Mouse (Mus musculus) small intestine, adult 2 months (tissue): Measurements from ENCODE around the gene Pik3c2a. TPM values are rescaled to one million over a fixed set of nuclear protein-coding genes. Genes with fewer than 3 reads are reported as not detected.
"Not testable (repeated sequence)": the region's sequence is repeated elsewhere in the genome, so short reads cannot be mapped to it uniquely, and the experiment has no call there.

Experiments
- H3K27ac ChIP-seq: fragments of 200-500 bp; 2 replicates; pipeline ENCODE4 v1.5.1; 2012; ENCODE audit warnings: low read depth, low read length, control low read depth, inconsistent platforms; ENCODE audit not compliant: insufficient read depth
- H3K27me3 ChIP-seq: fragments of 200-500 bp; 2 replicates; pipeline ENCODE4 v1.6.1; 2012; ENCODE audit warnings: mild to moderate bottlenecking, moderate library complexity, low read length, inconsistent platforms; ENCODE audit not compliant: control insufficient read depth, insufficient read depth
- H3K36me3 ChIP-seq: fragments of 200-500 bp; 2 replicates; pipeline ENCODE4 v1.6.1; 2012; ENCODE audit warnings: mild to moderate bottlenecking, low read length, control low read depth, inconsistent platforms; ENCODE audit not compliant: control insufficient read depth, insufficient read depth
- H3K4me1 ChIP-seq: fragments of 200-500 bp; 2 replicates; pipeline ENCODE4 v1.6.1; 2012; ENCODE audit warnings: low read length, inconsistent platforms, mixed read lengths; ENCODE audit not compliant: control insufficient read depth, insufficient read depth, insufficient read length
- H3K4me3 ChIP-seq: fragments of 200-500 bp; 2 replicates; pipeline ENCODE4 v1.5.1; 2012; ENCODE audit warnings: low read depth, mild to moderate bottlenecking, control low read depth, inconsistent platforms, low read length, moderate library complexity
- CTCF ChIP-seq: fragments of 200-500 bp; IDR thresholded peaks from 2 replicates; pipeline ENCODE4 v1.5.1; 2012; ENCODE audit warnings: low read depth, mild to moderate bottlenecking, control low read depth, inconsistent platforms, low read length, moderate library complexity, mixed read lengths; ENCODE audit not compliant: insufficient replicate concordance, insufficient read length; ENCODE audit errors: extremely low read depth
- POLR2A ChIP-seq: fragments of 200-500 bp; IDR thresholded peaks from 2 replicates; pipeline ENCODE4 v1.6.1; 2012; ENCODE audit warnings: low read depth, mild to moderate bottlenecking, control low read depth, inconsistent platforms, low read length, moderate library complexity
- WGBS: fragments of 180-500 bp; shearing (Covaris S2); methylation state at CpG from one replicate; pipeline ENCODE4 v1.1.7; 2018; 5-methylcytosine and 5-hydroxymethylcytosine counted together
- polyA plus RNA-seq: library from polyadenylated mRNA; depleted of rRNA; stranded (reverse); fragments of >200 nt; gene quantifications from 2 replicates; pipeline ENCODE4 v1.2.3, GENCODE M21; 2012

Gene Pik3c2a
- polyA plus RNA-seq, 1 experiment: 1.6 TPM

DNA sequence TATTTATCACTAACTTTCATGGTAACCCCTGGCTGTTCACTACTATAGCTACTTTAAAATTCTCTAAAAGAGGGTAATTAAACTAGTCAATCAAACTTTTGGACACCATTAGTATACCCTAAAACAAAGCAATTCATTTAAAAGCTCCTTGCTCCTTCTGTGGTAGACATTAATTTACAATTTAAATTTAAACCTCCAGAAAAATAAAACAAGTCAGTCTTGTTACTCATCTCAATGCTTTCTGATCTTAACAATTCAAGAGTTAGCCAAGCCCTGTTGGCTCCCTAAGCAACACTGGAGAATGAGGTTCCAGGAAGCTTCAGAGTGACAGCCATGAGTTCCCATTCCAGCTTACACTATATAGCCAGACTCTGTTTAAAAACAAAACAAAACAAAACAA is 22.2 kb downstream of the Pik3c2a start:
- H3K27ac ChIP-seq: no peak overlapping the region
- H3K27me3 ChIP-seq: no peaks in the 10 kb centered on the region
- H3K4me1 ChIP-seq: no peaks in the 10 kb centered on the region
- TF ChIP-seq POLR2A (no peak), CTCF (no peak)
- H3K4me3 ChIP-seq: no peak overlapping the region
- H3K36me3 ChIP-seq: peaks cover 17% of the 10 kb centered on the region

DNA sequence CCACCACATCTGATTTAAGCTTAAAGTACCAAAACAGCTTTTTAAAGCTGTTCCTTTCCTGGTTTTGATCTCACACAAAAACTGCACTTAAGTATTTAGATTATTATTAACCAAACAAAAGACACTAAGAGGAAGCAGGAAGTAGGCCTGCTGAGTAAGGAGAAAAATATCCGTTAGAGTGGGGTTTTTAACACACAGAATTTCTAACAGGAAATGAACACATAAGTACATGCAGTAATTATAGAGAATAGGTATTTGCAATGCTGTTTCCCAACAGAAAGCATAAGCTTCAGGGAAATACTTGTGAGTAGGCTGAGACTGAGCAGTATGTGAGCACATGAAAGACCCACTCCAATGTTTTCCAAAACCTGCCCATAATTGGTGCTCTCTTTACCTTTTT is 33.8 kb downstream of the Pik3c2a start:
- no peaks in the 10 kb centered on the region for H3K4me1 ChIP-seq
- 0% methylated on average over 1 of the region's 1 CpGs for WGBS
- no peak for TF ChIP-seq POLR2A

DNA sequence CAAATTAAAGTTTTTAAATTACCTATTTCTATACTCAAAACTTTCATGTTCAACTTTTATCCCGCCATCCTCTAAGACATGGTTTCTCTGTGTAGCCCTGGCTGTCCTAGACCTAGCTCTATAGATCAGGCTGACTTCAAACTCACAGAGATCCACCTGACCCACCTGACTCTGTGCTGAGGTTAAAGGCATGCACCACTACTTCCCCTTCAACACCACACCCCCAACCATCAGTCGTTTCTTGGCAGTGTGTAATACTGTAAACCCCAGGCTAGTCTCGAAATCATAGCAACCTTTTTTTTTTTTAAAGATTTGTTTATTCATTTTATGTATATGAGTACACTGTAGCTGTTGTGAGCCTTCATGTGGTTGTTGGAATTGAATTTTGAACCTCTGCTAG is 50.9 kb downstream of the Pik3c2a start:
- H3K36me3 ChIP-seq: peaks cover 9% of the 10 kb centered on the region
- H3K27ac ChIP-seq: no peak overlapping the region
- 77% methylated on average over 3 of the region's 3 CpGs for WGBS
- no peaks in the 10 kb centered on the region for H3K27me3 ChIP-seq
- H3K4me1 ChIP-seq: no peaks in the 10 kb centered on the region
- TF ChIP-seq CTCF: no peak
- H3K4me3 ChIP-seq: no peak overlapping the region

More for the DNA sequence above, 33.8 kb downstream of the Pik3c2a start:
- H3K27me3 ChIP-seq: no peaks in the 10 kb centered on the region
- H3K4me3 ChIP-seq: no peak overlapping the region
- H3K27ac ChIP-seq: no peak overlapping the region; the same call in 1 of the 2 replicates
- H3K36me3 ChIP-seq: peaks cover 3% of the 10 kb centered on the region; the same call in 1 of the 2 replicates

DNA sequence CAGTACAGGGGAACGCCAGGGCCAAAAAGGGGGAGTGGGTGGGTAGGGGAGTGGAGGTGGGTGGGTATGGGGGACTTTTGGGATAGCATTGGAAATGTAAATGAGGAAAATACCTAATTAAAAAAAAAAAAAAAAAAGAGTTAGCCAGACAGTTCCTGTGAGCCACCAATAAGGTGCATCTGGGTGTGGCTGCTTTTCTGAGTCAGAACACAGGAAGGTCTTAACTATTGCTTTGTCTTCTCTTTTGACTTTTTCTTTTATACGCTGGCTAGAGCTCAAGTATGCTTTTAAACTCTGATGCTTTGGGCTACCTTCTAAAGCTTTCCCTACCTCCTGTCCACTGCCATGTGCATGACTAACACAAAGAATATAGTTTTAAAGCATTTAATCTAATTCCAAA is 55.9 kb downstream of the Pik3c2a start:
- peaks cover 36% of the 10 kb centered on the region for H3K36me3 ChIP-seq
- not testable (repeated sequence) for H3K27ac ChIP-seq, H3K27me3 ChIP-seq, H3K4me1 ChIP-seq, H3K4me3 ChIP-seq
- 92% methylated on average over 2 of the region's 2 CpGs for WGBS

DNA sequence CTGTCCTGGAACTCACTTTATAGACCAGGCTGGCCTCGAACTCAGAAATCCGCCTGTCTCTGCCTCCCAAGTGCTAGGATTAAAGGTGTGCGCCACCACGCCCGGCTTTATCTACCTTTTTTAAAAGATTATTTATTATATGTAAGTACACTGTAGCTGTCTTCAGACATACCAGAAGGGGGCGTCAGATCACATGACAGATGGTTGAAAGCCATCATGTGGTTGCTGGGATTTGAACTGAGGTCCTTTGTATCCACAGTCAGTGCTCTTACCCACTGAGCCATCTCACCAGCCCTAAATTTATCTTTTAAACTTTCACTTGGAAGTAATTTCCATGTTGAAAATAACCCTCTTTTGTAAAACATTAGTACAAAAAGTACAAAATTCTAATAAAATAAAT is 64.1 kb downstream of the Pik3c2a start:
- H3K36me3 ChIP-seq: peaks cover 33% of the 10 kb centered on the region
- H3K4me1 ChIP-seq, H3K4me3 ChIP-seq, H3K27me3 ChIP-seq, H3K27ac ChIP-seq: not testable (repeated sequence)
- 88% methylated on average over 6 of the region's 6 CpGs for WGBS

DNA sequence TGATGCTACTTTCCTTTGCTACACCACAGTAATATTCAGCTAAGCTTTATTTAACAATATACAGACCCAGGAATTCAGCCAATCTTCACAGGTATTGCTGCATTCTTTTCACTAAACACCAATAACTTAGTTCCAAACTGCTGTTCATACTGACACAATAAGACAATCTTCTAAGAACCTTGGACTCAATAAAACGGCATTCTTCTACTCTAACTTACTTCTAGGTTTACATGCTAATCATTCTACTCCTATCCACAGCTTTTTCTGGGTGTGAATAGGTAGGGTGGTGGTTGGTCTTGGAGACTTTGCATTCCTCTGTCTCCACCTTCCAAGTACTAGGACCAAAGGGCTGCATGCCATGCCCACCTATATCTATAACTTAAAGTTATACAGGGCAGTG is 69.0 kb downstream of the Pik3c2a start:
- Histone ChIP-seq H3K4me1 (no peaks in the 10 kb centered on the region), H3K36me3 (peaks cover 32% of the 10 kb centered on the region), H3K4me3 (no peak overlapping the region), H3K27me3 (no peaks in the 10 kb centered on the region), H3K27ac (no peak overlapping the region)
- 45% methylated on average over 1 of the region's 1 CpGs for WGBS
- no peak for TF ChIP-seq CTCF
- TF ChIP-seq POLR2A: no peak

DNA sequence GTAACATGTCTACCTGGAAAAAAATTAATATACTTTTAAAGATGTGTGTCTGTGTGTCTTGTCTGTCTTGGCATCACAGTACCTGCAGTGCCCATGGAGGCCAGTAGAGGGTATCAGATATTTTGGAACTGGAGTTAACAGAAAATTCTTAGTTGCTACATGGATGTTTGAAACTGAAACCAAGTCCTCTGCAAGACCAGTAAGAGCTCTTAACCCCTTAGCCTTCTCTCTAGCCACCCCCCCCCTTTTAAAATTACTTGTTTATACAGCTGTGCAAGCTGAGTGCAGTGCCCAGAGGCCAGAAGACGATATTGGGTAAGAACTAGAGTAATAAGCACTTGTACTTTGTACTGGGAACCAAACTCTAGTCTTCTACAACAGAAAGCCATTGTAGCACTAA is 107.0 kb downstream of the Pik3c2a start:
- H3K36me3 ChIP-seq: peaks cover 29% of the 10 kb centered on the region
- H3K4me1 ChIP-seq: peaks cover 1% of the 10 kb centered on the region; the same call in 1 of the 2 replicates
- no peak overlapping the region for H3K27ac ChIP-seq
- 5% methylated on average over 1 of the region's 1 CpGs for WGBS
- no peak overlapping the region for H3K4me3 ChIP-seq
- H3K27me3 ChIP-seq: no peaks in the 10 kb centered on the region
- TF ChIP-seq CTCF: no peak
- no peak for TF ChIP-seq POLR2A

DNA sequence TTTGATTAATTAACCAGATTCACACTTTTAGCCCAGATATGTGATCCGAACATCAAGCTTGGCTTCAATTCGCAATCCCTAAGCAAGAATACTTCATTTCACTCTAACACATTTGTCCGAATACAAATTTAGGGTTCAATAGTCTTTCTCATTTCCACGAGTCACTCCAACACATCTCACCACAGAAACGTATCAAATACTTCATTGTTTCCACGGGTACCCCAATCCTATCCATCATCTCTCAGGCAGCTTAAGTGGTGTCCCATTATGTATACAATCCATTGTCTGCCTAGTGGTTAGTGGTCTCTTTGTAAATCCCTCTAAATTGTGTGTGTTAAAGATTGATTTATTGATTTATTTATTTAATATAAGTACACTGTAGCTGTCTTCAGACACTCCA is 108.1 kb downstream of the Pik3c2a start:
- peaks cover 1% of the 10 kb centered on the region; the same call in 1 of the 2 replicates for H3K4me1 ChIP-seq
- peaks cover 32% of the 10 kb centered on the region for H3K36me3 ChIP-seq
- H3K4me3 ChIP-seq: no peak overlapping the region
- H3K27ac ChIP-seq: no peak overlapping the region
- no peaks in the 10 kb centered on the region for H3K27me3 ChIP-seq
- WGBS: 69% methylated on average over 6 of the region's 6 CpGs
- no peak for TF ChIP-seq POLR2A
- no peak for TF ChIP-seq CTCF
